ENCODE assay signal across 14 mouse cellular contexts in the genomic region with DNA sequence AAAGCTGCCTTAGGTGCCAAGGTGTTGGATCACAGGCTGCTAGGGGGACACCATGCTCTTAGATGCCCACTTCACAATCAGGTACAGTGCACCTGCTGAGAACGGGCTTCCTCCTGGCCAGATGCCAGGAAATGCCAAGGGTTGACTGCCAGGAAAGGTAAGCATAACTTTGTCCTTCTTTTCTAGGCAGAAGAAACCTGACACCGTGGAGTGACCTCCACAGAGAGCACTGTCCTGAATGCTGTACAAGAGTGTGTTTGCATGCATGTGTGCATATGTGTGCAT. TPM values are rescaled to one million over a fixed set of nuclear protein-coding genes. Genes with fewer than 3 reads are reported as not detected.
DNase-seq lines count a peak whose midpoint lies in the region; ATAC-seq lines count a peak whose summit lies in the region.
"Had no signal": no experiment of that assay in that cellular context is flagged by ENCODE, and none has a peak within 500 bp of the region (broad histone marks: within the 10 kb centered on the region; RNA-seq: fewer than 3 reads in every experiment).

No protein-coding gene starts in this region.

- H3K36me3 ChIP-seq in lung, embryonic 16.5 days (ENCODE audit: control insufficient read depth, insufficient read depth, low read length): no peaks in the 10 kb centered on the region
- H3K36me3 ChIP-seq: hindbrain, embryonic 15.5 days; liver, embryonic 13.5 days had no signal

- WGBS in lung, embryonic 16.5 days: 38% methylated on average over 2 of the region's 2 CpGs

- no peak overlapping the region for H3K4me2 ChIP-seq in lung, embryonic 16.5 days (ENCODE audit: low read depth, low read length)
- H3K4me2 ChIP-seq: hindbrain, embryonic 15.5 days; liver, embryonic 13.5 days; midbrain, embryonic 11.5 days had no signal

- no peaks in the 10 kb centered on the region for H3K27me3 ChIP-seq in lung, embryonic 16.5 days (ENCODE audit: control insufficient read depth, insufficient read depth, low read depth, low read length)
- H3K27me3 ChIP-seq: hindbrain, embryonic 15.5 days; liver, embryonic 13.5 days had no signal

- no peaks in the 10 kb centered on the region for H3K9me3 ChIP-seq in lung, embryonic 16.5 days (ENCODE audit: control insufficient read depth, low read length)
- H3K9me3 ChIP-seq: hindbrain, embryonic 15.5 days; liver, embryonic 13.5 days had no signal

- H3K9ac ChIP-seq in lung, embryonic 16.5 days (ENCODE audit: low read length): no peak overlapping the region
- H3K9ac ChIP-seq: hindbrain, embryonic 15.5 days; liver, embryonic 13.5 days had no signal

- peak; percentile 62 for ATAC-seq in lung, embryonic 16.5 days (ENCODE audit: low read depth)
- no peak for ATAC-seq in inflammation-experienced regulatory T-cells, adult 6 months
- ATAC-seq in CD4-positive, CD25-positive, alpha-beta regulatory T cell, adult 4 months: no peak
- ATAC-seq: forebrain, embryonic 16.5 days had no signal

- H3K4me1 ChIP-seq in lung, embryonic 16.5 days (replicated peaks; ENCODE audit: control insufficient read depth, insufficient read depth, low read length): peaks cover 15% of the 10 kb centered on the region

- H3K4me3 ChIP-seq in lung, embryonic 16.5 days (ENCODE audit: low read length): no peak overlapping the region
- H3K4me3 ChIP-seq: hindbrain, embryonic 15.5 days; liver, embryonic 13.5 days; myocyte had no signal

- DNase-seq in testis, postnatal 10 days (ENCODE audit: low spot score): peak; percentile 48
- no peak for DNase-seq in testis, postnatal 14 days (ENCODE audit: low spot score)
- DNase-seq in kidney, postnatal 4 days: peak; percentile 52 to 61
- no peak for DNase-seq in frontal cortex, postnatal 25 days (ENCODE audit: low spot score in 2 of 2)
- DNase-seq: cerebellum, adult 11-12 months; gastrocnemius, postnatal 25 days; liver, embryonic 13.5 days had no signal

- H3K27ac ChIP-seq in lung, embryonic 16.5 days (ENCODE audit: low read length): peak overlapping the region; percentile 62; the same call in 1 of the 2 replicates
- H3K27ac ChIP-seq: hindbrain, embryonic 15.5 days; liver, embryonic 13.5 days had no signal

RNA-seq across cellular contexts. Expression of a gene that starts 24.9 kb away (rescaled TPM):
- polyA plus RNA-seq in lung, embryonic 16.5 days (2015; fragmentation: Nextera tagmentation; extraction: Ambion mirVana): 0.21 and 0.41 TPM in 2 replicates
- polyA plus RNA-seq in inflammation-experienced regulatory T-cells, adult 6 months (2017; shearing (Covaris generic)): under 1 TPM; 0.44 to 0.74 (median 0.61) TPM
- under 1 TPM; 0.13 to 0.22 TPM for polyA plus RNA-seq in CD4-positive, CD25-positive, alpha-beta regulatory T cell, adult 4 months (2017; shearing (Covaris generic))

RNA-seq across cellular contexts. Expression of a gene that starts 37.1 kb away (rescaled TPM):
- 2.2 TPM in 2 replicates for polyA plus RNA-seq in lung, embryonic 16.5 days (2015; fragmentation: Nextera tagmentation; extraction: Ambion mirVana)
- polyA plus RNA-seq in inflammation-experienced regulatory T-cells, adult 6 months (2017; shearing (Covaris generic)): not detected
- not detected for polyA plus RNA-seq in CD4-positive, CD25-positive, alpha-beta regulatory T cell, adult 4 months (2017; shearing (Covaris generic))
- polyA plus RNA-seq: myocyte had no signal

Comparison
In these comparisons a context has a peak if more than half of its experiments do, and no peak if none do; other contexts are left out.
1. DNase-seq: peak in testis, postnatal 10 days (single experiment) and kidney, postnatal 4 days (2 of 2); none in testis, postnatal 14 days (single experiment) and frontal cortex, postnatal 25 days (0 of 2).